ENCODE assay signal across 8 mouse cellular contexts in genomic region chr12:8922369-8923124, GRCm38 (mm10). TPM values are rescaled to one million over a fixed set of nuclear protein-coding genes. Genes with fewer than 3 reads are reported as not detected.
DNase-seq lines count a peak whose midpoint lies in the region; ATAC-seq lines count a peak whose summit lies in the region.

No protein-coding gene starts in this region.

- ATAC-seq in CD4-positive, CD25-positive, alpha-beta regulatory T cell, adult 4 months = no peak
- no peak for ATAC-seq in neural tube, embryonic 12.5 days (ENCODE audit: low FRiP score, low read depth)

- peak; percentile 36 for DNase-seq in CD4-positive, CD25-positive, alpha-beta regulatory T cell, adult 2 months (ENCODE audit: low read depth, low spot score)
- peak; percentile 34 for DNase-seq in thymus, postnatal 0 days (ENCODE audit: low spot score)
- no peak for DNase-seq in thymus, postnatal 36 days
- DNase-seq in limb, embryonic 10.5 days (ENCODE audit: low spot score) = no peak
- DNase-seq in MN1 (ENCODE audit: low spot score) = no peak
- DNase-seq in cerebellum, adult 9-10 months = no peak

- H3K4me3 ChIP-seq in limb, embryonic 10.5 days = peak overlapping the region; percentile 75
- peak overlapping the region; percentile 71 for H3K4me3 ChIP-seq in neural tube, embryonic 12.5 days

- peak overlapping the region; percentile 70 for H3K4me2 ChIP-seq in neural tube, embryonic 12.5 days (replicated peaks)

- peaks cover 30% of the 10 kb centered on the region for H3K4me1 ChIP-seq in limb, embryonic 10.5 days
- H3K4me1 ChIP-seq in neural tube, embryonic 12.5 days = peaks cover 21% of the 10 kb centered on the region

- H3K36me3 ChIP-seq in limb, embryonic 10.5 days = peaks cover 36% of the 10 kb centered on the region
- peaks cover 4% of the 10 kb centered on the region; the same call in 1 of the 2 replicates for H3K36me3 ChIP-seq in neural tube, embryonic 12.5 days

- no peaks in the 10 kb centered on the region for H3K9me3 ChIP-seq in limb, embryonic 10.5 days (replicated peaks)
- no peaks in the 10 kb centered on the region for H3K9me3 ChIP-seq in neural tube, embryonic 12.5 days

- H3K27me3 ChIP-seq in limb, embryonic 10.5 days (ENCODE audit: low read depth, poor library complexity, severe bottlenecking) = no peaks in the 10 kb centered on the region
- H3K27me3 ChIP-seq in neural tube, embryonic 12.5 days (replicated peaks) = no peaks in the 10 kb centered on the region

- peak overlapping the region; percentile 86 for H3K9ac ChIP-seq in neural tube, embryonic 12.5 days

- peak overlapping the region; percentile 98 for H3K27ac ChIP-seq in limb, embryonic 10.5 days
- peak overlapping the region; percentile 89 for H3K27ac ChIP-seq in neural tube, embryonic 12.5 days

- 6% methylated on average over 30 of the region's 30 CpGs for WGBS in limb, embryonic 10.5 days
- 5% methylated on average over 30 of the region's 30 CpGs for WGBS in neural tube, embryonic 12.5 days

RNA-seq across cellular contexts. Expression of gene Laptm4a, which starts 1.1 kb away (rescaled TPM):
- 100 to 1,000 TPM; 127 to 169 TPM for polyA plus RNA-seq in CD4-positive, CD25-positive, alpha-beta regulatory T cell, adult 4 months (2017; shearing (Covaris generic))
- polyA plus RNA-seq in thymus, postnatal 0 days (2015; fragmentation: Nextera tagmentation; extraction: Ambion mirVana) = 193 and 194 TPM in 2 replicates
- polyA plus RNA-seq in limb, embryonic 10.5 days (2016; fragmentation: Nextera tagmentation; extraction: Ambion mirVana) = 156 and 185 TPM in 2 replicates
- polyA plus RNA-seq in neural tube, embryonic 12.5 days (2016; fragmentation: Nextera tagmentation; extraction: Ambion mirVana) = 197 and 207 TPM in 2 replicates

RNA-seq across cellular contexts. Expression of gene Matn3, which starts 25.2 kb away (rescaled TPM):
- not detected for polyA plus RNA-seq in CD4-positive, CD25-positive, alpha-beta regulatory T cell, adult 4 months (2017; shearing (Covaris generic))
- 0.05 and 0.17 TPM in 2 replicates for polyA plus RNA-seq in thymus, postnatal 0 days (2015; fragmentation: Nextera tagmentation; extraction: Ambion mirVana)
- 5.2 and 5.4 TPM in 2 replicates for polyA plus RNA-seq in limb, embryonic 10.5 days (2016; fragmentation: Nextera tagmentation; extraction: Ambion mirVana)
- 0.70 and 1.0 TPM in 2 replicates for polyA plus RNA-seq in neural tube, embryonic 12.5 days (2016; fragmentation: Nextera tagmentation; extraction: Ambion mirVana)

RNA-seq across cellular contexts. Expression of gene Wdr35, which starts 51.1 kb away (rescaled TPM):
- 1 to 10 TPM; 2.6 TPM for polyA plus RNA-seq in CD4-positive, CD25-positive, alpha-beta regulatory T cell, adult 4 months (2017; shearing (Covaris generic))
- polyA plus RNA-seq in thymus, postnatal 0 days (2015; fragmentation: Nextera tagmentation; extraction: Ambion mirVana) = 5.3 and 5.5 TPM in 2 replicates
- 23.0 and 27.3 TPM in 2 replicates for polyA plus RNA-seq in limb, embryonic 10.5 days (2016; fragmentation: Nextera tagmentation; extraction: Ambion mirVana)
- polyA plus RNA-seq in neural tube, embryonic 12.5 days (2016; fragmentation: Nextera tagmentation; extraction: Ambion mirVana) = 20.2 and 20.6 TPM in 2 replicates

Comparison
In these comparisons a context has a peak if more than half of its experiments do, and no peak if none do; other contexts are left out.
1. DNase-seq: peak in CD4-positive, CD25-positive, alpha-beta regulatory T cell, adult 2 months (single experiment) and thymus, postnatal 0 days (single experiment); none in thymus, postnatal 36 days (0 of 2), limb, embryonic 10.5 days (single experiment), MN1 (single experiment) and cerebellum, adult 9-10 months (single experiment).